Mouse (Mus musculus) C2C12 (cell line): ENCODE results near the gene Syne1.

ENCODE experiments used
- CTCF ChIP-seq: IDR thresholded peaks from one replicate; pipeline ENCODE4 v1.5.1; 2011; ENCODE audit not compliant: control insufficient read depth, insufficient read depth, insufficient read length
- MAX ChIP-seq: IDR thresholded peaks from one replicate; pipeline ENCODE4 v1.6.1; 2011; ENCODE audit warnings: mild to moderate bottlenecking, control low read depth
- MYOG ChIP-seq: IDR thresholded peaks from one replicate; pipeline ENCODE4 v1.6.1; 2011; ENCODE audit not compliant: control insufficient read depth, insufficient read length; ENCODE audit errors: extremely low read depth

DNA sequence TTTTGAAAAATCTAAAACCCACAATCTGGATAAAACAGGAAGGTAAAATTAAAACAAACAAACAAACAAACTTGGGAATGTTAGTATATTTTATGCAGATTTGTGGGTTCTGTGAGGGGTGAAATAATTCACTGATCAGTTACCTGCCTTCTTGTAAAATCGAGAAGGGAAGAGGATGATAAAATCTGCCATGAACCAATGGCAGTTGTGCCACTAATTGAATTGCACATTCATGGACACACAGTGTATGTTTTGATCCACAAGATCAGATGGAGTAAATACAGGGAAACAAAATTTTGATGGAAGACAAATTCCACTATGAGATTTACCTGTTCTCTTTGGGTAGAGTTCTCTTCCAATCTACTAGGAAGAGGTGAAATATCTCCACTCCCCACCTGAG, 521.4 kb downstream of the Syne1 start:
- TF ChIP-seq MYOG (no peak), CTCF (no peak), MAX (no peak)
